Mouse (Mus musculus) hindlimb bud, embryonic 11.5 days (tissue): ENCODE results near the gene Srbd1.

Experiments used
- DNase-seq: peaks from one replicate; pipeline ENCODE4 v3.0.0-alpha.2; 2012; ENCODE audit warnings: low read depth, low spot score; ENCODE audit errors: extremely low spot score

Srbd1 gene

DNA sequence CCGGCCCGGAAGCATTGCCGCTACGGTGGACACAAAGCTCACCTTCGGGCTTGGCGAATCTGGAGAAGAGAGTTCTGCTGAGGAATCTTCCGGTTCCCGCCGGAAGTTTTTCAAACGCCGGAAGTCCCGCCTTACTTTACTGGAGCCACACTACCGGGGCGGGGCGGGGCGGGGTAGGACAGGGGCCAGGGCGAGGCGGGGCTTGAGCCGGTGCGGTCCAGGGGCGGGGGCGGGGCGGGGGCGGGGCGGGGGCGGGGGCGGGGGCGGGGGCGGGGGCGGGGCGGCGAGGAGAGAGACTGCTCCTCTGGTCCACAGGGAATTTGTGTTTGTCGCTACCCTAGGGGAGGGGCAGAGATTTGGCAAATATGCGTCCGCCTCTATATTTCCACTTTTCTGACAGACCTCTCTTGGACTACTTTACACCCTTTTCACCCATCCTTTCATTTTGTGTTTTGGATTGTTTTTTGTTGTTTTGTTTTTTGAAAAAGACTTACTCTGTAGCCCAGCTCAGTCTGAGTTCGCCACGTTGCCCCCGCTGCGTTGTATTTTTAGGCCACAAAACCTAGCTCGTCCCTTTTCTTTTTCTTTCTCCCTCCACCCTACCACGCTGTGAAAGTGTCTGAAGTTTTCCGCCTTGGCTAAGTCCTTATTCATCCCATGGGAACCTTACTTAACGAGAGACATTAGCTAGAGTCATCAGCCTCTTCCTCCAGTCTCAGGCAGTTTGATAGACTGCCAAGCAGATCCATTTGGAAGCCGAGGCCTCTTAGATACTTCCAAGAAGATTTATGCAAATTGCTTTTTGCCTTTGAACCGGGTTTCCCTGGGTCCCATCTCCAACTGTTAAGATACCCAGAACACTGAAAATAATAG is at the start of gene Srbd1:
Srbd1 (minus strand) TSS at position 97 of the 873 bp plus-strand sequence.
- peak; percentile 81 for DNase-seq

DNA sequence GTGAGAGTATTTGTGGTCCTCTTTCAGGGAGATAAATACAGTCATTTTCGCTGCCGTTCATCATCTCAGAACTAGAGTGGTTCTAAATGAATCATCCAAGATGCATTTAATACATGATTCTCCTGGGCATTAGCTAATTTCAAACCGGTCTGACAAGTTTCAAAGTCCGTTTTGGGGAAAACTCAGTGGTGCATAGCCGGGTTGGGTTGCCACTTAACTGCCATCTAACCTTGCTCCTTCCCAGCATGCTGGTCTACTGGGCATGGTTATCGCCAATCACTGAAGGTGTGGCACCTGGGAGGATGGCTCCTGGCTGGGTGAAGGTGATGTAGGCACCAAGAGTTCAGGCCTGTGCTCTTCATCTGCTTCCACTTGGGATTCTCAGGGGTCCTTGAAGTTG is 49.0 kb upstream of the Srbd1 start:
- no peak for DNase-seq

DNA sequence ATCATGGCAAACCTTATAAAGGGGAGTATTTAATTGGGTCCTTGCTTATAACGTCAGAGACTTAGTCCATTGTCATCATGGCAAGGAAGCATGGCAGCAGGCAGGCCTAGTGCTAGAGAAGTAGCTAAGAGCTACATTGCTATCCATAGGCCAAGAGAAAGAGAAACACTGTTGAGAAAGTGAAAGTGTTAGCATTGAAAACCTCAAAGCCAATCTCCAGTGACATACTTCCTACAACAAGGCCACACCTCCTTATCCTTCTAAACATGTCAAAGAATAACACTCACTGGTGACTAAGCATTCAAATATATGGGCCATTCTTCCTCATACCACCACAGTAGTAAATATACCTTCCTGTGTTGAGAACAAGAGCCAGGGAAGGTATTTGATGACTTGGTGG is 42.8 kb upstream of the Srbd1 start:
- no peak for DNase-seq

DNA sequence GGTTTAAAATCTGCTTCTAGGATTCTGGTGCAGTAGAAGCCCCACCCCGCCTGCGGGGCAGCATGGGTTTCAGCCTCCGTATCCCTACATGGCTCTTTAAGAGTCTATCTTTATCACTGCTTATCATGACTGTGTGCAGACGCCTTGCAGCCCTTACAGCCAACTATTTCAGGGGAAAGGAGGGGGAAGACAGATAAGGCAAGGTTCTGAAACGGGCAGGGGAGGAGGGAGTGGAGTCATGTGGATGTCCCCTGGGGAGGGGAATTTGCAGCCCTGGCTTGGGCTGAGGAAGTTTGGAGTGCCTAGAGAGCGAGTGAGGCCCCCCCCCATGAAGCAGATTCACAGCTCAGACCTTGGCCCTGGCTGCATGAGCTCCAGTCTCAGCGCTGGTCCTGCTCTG is 40.6 kb upstream of the Srbd1 start:
- DNase-seq: no peak

DNA sequence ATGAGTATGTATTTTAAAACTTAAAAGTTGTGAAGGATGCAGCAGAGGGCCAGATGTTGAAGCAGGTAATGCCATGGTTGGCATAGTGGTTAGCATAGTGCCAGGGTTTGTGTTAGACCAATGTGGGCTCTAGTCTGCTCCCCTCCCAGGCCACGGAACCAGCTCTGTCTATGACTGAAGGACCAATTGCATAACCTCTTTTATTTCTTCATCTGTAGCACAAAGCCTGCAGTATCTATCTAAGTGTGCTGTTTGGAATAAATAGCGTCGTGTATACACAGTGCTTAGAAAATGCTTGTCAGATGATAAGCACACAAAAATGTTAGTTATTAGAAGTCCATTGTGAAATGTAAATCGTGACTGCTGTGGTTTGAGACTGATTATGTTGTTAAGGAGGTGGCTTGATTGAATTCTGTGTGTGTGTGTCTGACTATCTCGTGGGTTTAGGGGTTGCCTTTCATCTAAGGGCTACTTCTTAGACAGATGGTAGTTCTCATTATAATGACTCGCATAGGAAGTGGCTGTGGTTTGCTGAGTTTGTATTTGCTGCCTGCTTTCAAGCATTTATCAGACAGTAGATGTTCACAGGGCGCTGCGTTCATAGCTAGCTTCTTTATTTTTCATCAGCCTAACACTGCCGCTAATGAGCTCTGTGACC is 39.7 kb upstream of the Srbd1 start:
- no peak for DNase-seq

DNA sequence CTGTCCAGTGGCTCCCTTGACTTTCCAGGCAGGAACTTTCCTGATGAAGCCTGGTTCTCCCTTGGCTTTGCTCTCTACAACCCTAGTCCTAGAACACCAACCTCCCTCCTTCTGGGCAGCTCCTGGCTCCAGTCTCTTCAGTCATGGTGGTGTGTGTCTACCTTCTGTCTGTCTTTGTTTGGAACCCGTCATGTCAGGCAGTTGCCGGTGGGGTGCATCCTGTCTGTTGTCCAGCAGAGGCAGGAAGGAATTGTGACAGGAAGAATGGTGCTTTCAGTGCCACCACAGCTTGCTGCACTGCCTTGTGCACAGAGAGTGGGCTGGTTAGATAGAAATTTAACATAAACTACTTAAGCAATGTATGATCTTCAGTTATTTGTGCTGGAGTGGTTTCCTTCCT is 38.8 kb upstream of the Srbd1 start:
- DNase-seq: no peak

DNA sequence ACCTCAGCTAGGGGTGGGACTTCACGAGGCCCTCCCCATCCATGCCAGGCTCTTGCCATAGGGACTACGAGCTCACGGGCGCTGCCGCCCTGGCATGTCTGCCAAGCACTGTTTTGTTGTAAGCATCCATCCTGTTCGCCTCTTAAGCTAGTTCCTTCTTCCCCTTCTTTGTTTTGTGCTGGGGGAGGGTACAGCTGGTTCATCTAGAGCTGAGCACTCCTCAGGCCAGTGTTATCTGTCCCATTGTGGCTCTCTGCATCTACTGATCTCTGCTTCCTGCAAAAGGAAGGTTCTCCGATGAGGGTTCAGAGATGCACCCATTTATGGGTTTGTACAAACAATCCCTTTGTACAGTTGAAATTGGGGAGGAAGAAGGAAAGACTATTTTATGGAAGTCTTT is 31.7 kb upstream of the Srbd1 start:
- no peak for DNase-seq

DNA sequence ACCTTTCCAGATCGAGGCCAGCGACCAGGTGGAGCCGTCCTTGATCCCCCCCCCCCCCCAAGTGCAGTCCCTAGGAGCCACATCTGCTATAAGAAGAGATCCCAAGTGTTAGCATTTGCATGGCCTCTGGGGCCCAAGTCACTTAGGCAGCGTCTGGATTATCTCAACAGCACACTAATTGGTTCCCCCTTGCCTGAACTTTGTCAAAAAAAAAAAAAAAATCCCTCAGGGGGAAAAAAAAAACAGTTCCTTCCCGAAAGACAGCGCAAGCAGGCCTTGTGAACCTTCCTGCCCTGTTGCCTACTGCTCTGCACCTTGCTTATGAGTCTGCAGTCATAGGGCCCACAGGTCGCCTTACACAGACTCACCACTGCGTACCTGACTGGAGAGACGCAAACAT is 30.5 kb upstream of the Srbd1 start:
- no peak for DNase-seq

DNA sequence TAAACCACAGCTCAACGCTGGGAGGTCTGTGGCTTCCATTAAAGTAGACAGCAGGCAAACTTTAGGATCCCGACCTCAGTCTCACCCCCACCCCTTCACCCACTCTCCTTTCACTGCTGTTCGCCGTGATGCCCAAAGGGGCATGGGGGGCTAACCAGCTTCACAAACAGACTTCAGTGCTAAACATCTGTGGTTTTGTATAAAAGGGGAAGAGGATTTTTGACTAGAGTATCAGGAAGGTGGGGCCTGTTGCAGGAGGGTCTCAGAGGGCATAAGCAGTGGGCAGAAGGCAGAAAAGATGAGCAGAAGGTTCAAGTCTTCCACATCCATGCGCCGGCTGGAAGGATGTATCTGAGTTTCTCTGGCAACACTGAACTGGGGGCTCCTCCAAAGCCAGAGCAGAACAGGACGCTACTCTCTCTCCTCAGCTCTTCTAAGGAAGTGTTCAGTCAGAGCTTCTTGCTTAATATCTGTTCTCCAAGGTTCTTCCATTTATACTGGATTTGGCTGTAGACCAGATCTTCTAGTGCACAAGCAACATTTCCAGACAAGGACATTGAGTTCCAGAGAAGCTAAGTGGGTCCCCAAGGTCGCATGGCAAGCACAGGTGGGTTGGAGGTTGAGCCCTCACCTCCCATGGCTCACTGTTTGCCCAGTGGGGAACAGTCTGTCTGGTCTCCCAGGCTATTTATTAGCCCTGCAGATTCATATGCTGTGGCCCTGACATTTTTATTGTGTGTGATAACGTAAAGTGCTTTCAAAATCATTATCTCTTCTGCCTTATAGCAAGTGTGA is 25.4 kb upstream of the Srbd1 start:
- no peak for DNase-seq

DNA sequence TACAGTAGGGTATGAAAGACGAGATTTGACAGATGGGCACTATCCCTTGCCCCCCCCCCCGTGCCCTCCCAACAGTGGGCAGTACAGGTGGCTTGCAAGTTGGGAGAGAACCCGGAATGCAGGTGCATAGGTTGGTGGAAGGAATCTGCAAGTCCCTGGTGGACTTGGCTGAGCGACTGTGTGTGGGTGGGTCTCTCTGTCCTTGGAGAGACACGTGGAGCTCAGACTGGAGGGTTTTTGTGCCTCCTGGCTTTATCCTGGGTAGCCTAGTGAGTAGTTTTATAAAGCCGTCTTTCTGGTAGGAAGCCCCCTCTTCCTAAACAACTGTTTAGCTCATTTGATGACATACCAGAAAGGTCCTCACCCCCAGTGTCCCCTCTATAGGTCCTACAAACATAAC is 24.1 kb upstream of the Srbd1 start:
- DNase-seq: no peak

DNA sequence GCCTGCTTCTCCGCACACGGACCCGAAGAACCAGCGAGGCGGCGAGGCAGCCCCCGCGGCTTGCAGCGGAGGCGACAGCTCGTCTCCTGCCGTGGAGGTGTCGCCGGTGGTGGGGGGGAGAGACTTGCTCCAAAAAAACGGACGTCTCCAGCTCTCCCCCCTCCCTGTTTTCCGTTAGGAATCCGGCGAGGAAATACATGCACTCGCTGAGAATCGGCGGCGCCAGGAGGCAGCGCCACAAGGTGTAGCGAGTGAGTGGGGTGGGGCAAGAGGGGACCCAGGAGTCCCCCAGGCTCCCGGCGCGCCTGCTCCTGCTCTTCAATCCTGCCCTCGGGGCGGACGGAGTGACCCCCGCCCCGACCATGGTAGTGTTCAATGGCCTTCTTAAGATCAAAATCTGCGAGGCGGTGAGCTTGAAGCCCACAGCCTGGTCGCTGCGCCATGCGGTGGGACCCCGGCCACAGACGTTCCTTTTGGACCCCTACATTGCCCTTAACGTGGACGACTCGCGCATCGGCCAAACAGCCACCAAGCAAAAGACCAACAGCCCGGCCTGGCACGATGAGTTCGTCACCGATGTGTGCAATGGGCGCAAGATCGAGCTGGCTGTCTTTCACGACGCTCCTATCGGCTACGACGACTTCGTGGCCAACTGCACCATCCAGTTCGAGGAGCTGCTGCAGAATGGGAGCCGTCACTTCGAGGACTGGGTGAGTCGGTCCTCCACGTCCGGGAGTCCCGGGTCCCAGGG is 23.4 kb upstream of the Srbd1 start:
- DNase-seq: no peak

DNA sequence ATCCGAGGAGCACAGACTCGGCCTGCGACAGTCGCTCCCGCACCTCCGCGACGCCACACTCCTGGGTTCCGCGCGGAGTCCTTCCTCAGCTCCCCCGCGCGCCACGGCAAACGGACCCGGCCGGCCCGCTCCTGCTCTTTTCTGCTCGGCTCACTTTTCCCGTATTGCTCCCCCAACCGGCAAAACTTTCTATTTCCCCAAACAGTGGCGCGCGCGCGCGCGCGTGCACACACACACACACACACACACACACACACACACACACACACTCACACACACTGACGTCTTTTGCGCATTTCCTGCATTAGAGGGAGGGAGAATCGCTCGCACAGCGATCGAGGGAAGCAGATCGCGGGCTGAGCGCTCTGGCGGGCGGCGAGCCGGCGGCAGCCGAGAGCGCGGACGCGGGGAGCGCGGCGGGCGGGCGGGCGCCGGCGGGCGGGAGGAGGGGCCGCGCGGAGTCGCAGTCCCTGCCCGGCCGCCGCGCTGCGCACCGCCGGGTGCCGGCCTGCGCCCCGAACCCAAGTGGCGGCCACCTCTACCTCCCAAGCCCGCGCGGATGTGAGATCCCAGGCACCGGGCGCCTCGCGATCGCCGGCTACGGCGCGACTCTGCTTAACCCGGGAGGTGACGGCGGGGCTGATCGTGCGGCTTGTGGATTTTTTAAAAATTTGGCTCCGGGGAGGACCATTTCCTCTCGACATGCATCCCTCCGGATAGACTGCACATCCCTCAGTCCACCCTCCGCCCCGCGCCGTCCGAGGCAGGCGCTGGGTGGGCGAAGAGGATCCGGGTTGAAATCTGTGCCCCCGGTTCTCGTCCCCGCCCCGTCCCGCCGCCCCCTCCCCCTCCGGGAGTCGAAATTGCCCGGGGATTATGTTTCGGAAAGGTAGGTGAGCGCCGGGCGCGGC is 22.6 kb upstream of the Srbd1 start, which contains the start of gene Prkce:
Prkce (plus strand) TSS at position 466 of the 911 bp plus-strand sequence.
- DNase-seq: no peak

DNA sequence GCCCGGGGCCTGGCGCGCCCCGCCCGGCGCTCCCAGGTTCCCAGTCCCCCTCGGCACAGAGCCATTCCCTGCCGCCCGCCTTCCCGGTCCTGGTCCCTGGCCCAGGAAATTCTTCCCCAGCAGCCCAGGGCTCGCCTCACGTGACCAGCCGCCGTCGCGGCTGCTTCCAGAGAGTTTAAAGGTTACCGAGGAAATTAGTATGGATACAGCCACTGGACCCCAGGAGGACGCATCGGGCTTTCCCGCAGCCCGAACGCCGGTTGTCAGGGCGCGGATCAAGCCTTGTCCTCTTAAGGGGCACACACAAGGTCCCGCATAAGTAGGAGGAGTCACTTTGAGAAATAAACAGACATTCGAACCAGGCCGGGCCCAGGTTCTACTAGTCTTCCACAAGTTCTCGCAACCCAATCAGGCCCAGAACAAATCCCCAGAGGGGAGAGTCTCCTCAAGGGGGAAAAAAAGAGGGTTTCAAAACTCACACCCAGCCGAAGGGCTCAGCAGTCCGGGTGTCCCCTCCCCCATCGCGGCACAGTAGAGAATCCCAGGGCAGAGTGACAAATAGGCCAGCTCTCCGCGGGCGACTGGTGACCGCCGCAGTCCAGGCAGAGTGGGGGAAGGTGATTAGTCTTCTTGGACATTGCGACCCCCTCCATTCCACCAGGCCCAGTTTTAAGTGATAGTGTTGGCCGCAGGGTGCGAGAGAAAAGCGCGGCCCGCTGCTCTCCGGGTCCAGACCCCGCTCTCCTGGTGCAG is 21.8 kb upstream of the Srbd1 start:
- no peak for DNase-seq

DNA sequence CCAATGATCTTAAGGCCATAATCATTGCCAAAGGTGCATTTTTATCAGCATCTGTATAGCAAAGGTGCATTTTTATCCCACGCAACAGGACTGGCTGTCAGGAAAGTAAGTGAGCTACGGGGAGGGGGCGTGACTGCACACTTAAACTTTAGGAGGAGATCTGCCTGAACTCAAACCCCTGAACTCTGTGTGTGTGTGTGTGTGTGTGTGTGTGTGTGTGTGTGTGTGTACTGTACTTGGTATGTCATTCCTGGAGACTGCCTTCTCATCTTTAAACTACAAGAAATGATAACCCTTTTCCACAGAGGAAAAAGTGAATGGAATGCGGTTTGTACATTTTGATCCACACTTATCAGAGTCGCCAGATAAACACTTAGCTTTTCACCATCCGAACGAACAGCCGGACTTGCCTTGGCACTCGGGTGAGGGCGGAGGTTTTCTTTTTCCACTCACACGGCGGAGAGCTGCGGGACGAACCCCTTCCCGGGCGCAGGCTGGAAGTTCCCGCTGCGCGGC is 21.1 kb upstream of the Srbd1 start:
- no peak for DNase-seq

DNA sequence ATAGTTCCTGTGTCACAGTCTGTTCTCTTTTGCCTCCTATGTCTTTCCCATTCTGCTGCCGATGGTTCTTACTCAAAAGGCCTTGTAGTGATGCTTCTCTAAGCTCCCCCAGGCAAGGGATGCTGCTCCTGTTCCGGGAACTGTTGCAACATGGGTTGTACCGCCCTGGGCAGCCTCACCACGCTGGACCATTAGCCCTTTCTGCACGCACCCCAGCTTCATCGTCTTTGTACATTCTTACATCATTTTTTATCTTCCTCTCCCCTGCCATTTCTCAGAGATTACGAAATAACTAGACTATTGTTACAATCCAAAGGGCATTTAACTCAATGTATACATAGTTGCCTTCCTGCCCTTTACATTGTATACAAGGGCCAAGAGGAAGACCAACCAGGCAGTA is 19.4 kb upstream of the Srbd1 start:
- no peak for DNase-seq

DNA sequence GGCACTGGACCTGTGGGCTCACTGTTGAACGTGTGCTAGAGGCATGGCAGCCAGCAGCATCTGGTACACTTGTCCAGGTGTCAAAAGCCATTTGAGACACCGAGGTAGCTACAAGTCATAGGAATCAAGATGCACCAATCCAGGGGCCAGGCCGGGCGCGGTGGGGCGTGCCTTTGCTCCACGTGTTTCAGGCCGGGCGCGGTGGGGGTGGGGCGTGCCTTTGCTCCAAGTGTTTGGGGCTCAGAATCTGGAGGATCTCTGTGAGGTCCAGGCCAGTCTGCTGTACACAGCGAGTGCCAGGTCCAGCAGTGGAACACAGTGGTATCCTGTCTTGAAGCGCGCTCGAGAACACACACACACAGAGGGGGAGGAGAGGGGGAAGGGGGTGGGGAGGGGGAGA is 17.7 kb upstream of the Srbd1 start:
- DNase-seq: no peak

DNA sequence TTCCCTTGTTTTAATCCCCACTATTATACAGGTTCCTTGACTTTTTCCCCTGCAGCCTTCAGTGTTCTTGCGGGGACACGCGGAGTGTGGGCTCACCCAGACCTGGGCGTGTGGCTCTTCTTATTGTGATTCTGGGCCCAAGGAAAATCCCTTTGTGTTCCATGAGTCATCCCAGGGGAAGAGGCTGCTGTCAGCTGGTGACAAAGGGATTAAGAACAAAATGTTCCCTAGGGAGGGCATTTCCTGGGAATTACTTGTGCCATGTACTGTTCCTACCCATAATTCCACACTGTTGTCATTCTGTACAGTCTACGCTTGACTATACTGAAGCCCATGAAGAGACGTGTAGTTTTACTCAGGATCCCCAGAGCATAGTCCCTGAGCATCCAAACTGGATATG is 12.0 kb upstream of the Srbd1 start:
- DNase-seq: no peak

DNA sequence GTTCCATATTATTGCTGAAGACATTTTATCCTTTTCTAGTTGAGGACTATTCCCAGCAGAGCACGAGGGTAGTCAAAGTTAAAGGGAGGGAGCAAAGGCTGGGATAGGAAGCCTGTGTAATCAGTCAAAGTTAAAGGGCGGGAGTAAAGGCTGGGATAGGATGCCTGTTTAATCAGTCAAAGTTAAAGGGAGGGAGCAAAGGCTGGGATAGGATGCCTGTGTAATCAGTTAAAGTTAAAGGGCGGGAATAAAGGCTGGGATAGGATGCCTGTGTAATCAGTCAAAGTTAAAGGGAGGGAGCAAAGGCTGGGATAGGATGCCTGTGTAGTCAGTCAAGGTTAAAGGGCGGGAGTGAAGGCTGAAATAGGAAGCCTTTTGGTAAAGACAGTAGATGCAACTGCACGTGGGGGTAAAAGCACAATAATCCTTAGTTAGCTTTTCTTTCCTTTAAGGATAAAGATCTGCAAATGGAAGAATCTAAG is 5.9 kb upstream of the Srbd1 start:
- DNase-seq: no peak

DNA sequence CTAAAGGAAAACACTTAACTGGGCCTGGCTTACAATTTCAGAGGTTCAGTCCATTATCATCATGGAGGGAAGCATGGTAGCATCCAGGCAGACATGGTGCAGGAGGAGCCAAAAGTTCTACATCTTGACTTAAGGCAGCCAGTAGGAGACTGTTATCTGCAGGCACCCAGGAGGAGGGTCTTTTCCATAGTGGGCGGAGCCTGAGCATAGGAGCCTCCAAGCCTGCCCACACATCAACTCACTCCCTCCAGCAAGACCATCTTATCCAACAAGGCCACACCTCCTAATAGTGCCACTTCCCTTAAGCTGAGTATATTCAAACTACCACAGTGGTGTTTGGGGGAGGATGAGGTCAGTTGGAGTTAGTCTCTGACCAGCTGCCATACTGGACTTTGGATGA is 4.8 kb upstream of the Srbd1 start:
- no peak for DNase-seq
